Mouse (Mus musculus) hindbrain, embryonic 13.5 days (tissue): Measurements from ENCODE around the gene Ccdc30. TPM values are rescaled to one million over a fixed set of nuclear protein-coding genes. Genes with fewer than 3 reads are reported as not detected.

Source experiments
- polyA plus RNA-seq: library from polyadenylated mRNA; unstranded; fragments of >200 nt; fragmentation: Nextera tagmentation; extraction: Ambion mirVana; gene quantifications from 2 replicates; pipeline ENCODE4 v1.2.1, GENCODE M21; 2015

The Ccdc30 gene
- polyA plus RNA-seq, 1 experiment from 2014 or later: 18.4 TPM

Other genes with a start within 250 kb of the Ccdc30 start
- 7.4 and 7.6 TPM in 2 replicates for gene Zfp691, start 241.3 kb downstream of the Ccdc30 start, polyA plus RNA-seq
- 1.1 and 1.2 TPM in 2 replicates for gene Ermap, start 225.5 kb downstream of the Ccdc30 start, polyA plus RNA-seq
- 244 and 245 TPM in 2 replicates for gene Svbp, start 220.2 kb downstream of the Ccdc30 start, polyA plus RNA-seq
- gene Tmem269, start 197.3 kb downstream of the Ccdc30 start, polyA plus RNA-seq: 0.39 and 0.43 TPM in 2 replicates
- gene AU022252, start 182.8 kb downstream of the Ccdc30 start, polyA plus RNA-seq: 32.5 and 33.4 TPM in 2 replicates
- 12.2 and 13.2 TPM in 2 replicates for gene P3h1, start 182.6 kb downstream of the Ccdc30 start, polyA plus RNA-seq
- 0.76 and 1.3 TPM in 2 replicates for gene Cldn19, start 160.1 kb downstream of the Ccdc30 start, polyA plus RNA-seq
- gene Ybx1, start 120.9 kb downstream of the Ccdc30 start, polyA plus RNA-seq: 817 and 857 TPM in 2 replicates
- gene Ppih, start 95.0 kb downstream of the Ccdc30 start, polyA plus RNA-seq: 60.2 and 63.4 TPM in 2 replicates
- 21.5 and 21.8 TPM in 2 replicates for gene Ppcs, start 6.9 kb upstream of the Ccdc30 start, polyA plus RNA-seq
- 0.40 and 0.44 TPM in 2 replicates for gene Zmynd12, start 7.3 kb upstream of the Ccdc30 start, polyA plus RNA-seq
- 19.9 and 21.0 TPM in 2 replicates for gene Rimkla, start 77.1 kb upstream of the Ccdc30 start, polyA plus RNA-seq
- 25.4 and 26.7 TPM in 2 replicates for gene Foxj3, start 121.5 kb upstream of the Ccdc30 start, polyA plus RNA-seq
- gene Frg2f1, start 124.0 kb upstream of the Ccdc30 start, polyA plus RNA-seq: 5.5 and 8.0 TPM in 2 replicates
- not detected in 2 replicates for gene Guca2a, start 222.2 kb upstream of the Ccdc30 start, polyA plus RNA-seq
- not detected in 2 replicates for gene Guca2b, start 243.4 kb upstream of the Ccdc30 start, polyA plus RNA-seq